Mouse (Mus musculus) liver, adult 2 months (tissue): Measurements from ENCODE around the gene Cacng4. TPM values are rescaled to one million over a fixed set of nuclear protein-coding genes. Genes with fewer than 3 reads are reported as not detected.
A peak's percentile ranks its signal among the peaks of the same experiment; 100 is the strongest.

Source experiments
- DNase-seq: peaks from one replicate; pipeline ENCODE4 v3.0.0-alpha.2; 2011; ENCODE audit warnings: low read depth, low spot score; ENCODE audit errors: extremely low read depth
- H3K27ac ChIP-seq: fragments of 200-500 bp; replicated peaks from 2 replicates; pipeline ENCODE4 v1.5.1; 2012; ENCODE audit warnings: low read depth, mild to moderate bottlenecking, control low read depth, inconsistent platforms, low read length; ENCODE audit not compliant: insufficient read depth
- H3K27me3 ChIP-seq: fragments of 200-500 bp; 2 replicates; pipeline ENCODE4 v1.6.1; 2012; ENCODE audit warnings: mild to moderate bottlenecking, moderate library complexity, low read length, inconsistent platforms; ENCODE audit not compliant: control insufficient read depth, insufficient read depth
- H3K36me3 ChIP-seq: fragments of 200-500 bp; 2 replicates; pipeline ENCODE4 v1.6.1; 2012; ENCODE audit warnings: low read length, inconsistent platforms; ENCODE audit not compliant: control insufficient read depth, insufficient read depth
- H3K4me1 ChIP-seq: fragments of 200-500 bp; 2 replicates; pipeline ENCODE4 v1.6.1; 2011; ENCODE audit warnings: low read length; ENCODE audit not compliant: control insufficient read depth, insufficient read depth
- H3K4me3 ChIP-seq: fragments of 200-500 bp; 2 replicates; pipeline ENCODE4 v1.5.1; 2011; ENCODE audit warnings: low read depth, mild to moderate bottlenecking, control low read depth, low read length, moderate library complexity; ENCODE audit not compliant: insufficient read depth
- H3K79me2 ChIP-seq: fragments of 200-500 bp; 2 replicates; pipeline ENCODE4 v1.6.1; 2012; ENCODE audit warnings: inconsistent platforms, mild to moderate bottlenecking, low read length, moderate library complexity; ENCODE audit not compliant: control insufficient read depth, insufficient read depth
- H3K9ac ChIP-seq: fragments of 200-500 bp; 2 replicates; pipeline ENCODE4 v1.6.1; 2012; ENCODE audit warnings: low read depth, mild to moderate bottlenecking, control low read depth, inconsistent platforms, low read length
- CTCF ChIP-seq: fragments of 200-500 bp; IDR thresholded peaks from 2 replicates; pipeline ENCODE4 v1.5.1; 2011; ENCODE audit warnings: low read depth, low read length, control low read depth
- POLR2A ChIP-seq: fragments of 200-500 bp; IDR thresholded peaks from 2 replicates; pipeline ENCODE4 v1.6.1; 2011; ENCODE audit warnings: low read length, control low read depth; ENCODE audit not compliant: insufficient read depth; ENCODE audit errors: extremely low read depth
- WGBS: fragments of 180-500 bp; shearing (Covaris S2); methylation state at CpG from one replicate; pipeline ENCODE4 v1.1.7; 2018; 5-methylcytosine and 5-hydroxymethylcytosine counted together
- polyA plus RNA-seq: library from polyadenylated mRNA; depleted of rRNA; stranded (reverse); fragments of >200 nt; gene quantifications from 2 replicates; pipeline ENCODE4 v1.2.3, GENCODE M21; 2012
- total RNA-seq: library from RNA; depleted of rRNA; stranded (reverse); fragments of >200 nt; gene quantifications from 2 replicates; pipeline ENCODE4 v1.2.3, GENCODE M21; 2014

Cacng4 gene
- total and polyA plus RNA-seq, 2 experiments: not detected

DNA sequence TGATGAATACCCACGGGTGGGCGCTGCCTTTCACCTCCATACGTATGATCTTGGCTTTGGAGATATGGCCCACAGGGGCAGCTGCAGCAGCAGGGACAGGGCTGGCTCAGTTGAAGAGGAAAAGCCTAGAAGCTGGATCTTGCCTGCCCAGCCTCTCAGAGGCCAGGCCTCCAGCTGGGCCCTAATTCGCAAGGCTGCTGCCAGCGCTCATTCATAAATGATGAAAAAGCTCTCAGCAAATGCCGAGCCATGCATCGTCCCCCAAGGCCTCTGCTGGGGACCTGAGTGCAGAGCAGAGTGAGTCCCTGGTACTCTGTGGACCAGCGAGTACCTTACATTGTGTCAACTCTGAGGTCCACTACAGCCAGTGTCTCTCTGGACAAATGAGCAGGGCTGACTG is 26.0 kb downstream of the Cacng4 start:
- DNase-seq: no peak
- WGBS: 92% methylated on average over 8 of the region's 8 CpGs
- H3K4me3 ChIP-seq: no peak overlapping the region
- H3K4me1 ChIP-seq: no peaks in the 10 kb centered on the region
- H3K27me3 ChIP-seq: no peaks in the 10 kb centered on the region
- no peak overlapping the region for H3K27ac ChIP-seq
- no peaks in the 10 kb centered on the region for H3K36me3 ChIP-seq
- H3K79me2 ChIP-seq: no peaks in the 10 kb centered on the region
- TF ChIP-seq CTCF (no peak), POLR2A (no peak)
- H3K9ac ChIP-seq: no peak overlapping the region

DNA sequence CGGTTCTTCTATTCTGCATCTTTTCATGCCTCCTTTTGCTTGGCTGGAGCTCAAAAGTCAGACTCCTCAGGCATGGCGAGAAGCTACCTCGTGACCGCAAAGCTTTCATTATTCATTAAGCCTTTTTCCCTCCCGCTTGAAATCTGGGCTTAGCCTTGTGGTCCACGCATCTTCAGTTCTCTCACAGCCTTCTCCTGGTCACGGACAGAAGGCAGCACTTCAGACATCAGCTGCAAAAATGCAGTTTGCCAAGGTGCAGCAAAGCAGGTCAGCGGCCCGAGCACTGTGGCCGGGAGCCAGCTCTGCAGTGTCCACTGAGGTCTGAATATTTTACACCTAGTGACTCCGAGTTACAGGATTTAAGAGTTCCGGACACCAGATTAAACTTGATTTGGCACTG is 27.4 kb downstream of the Cacng4 start:
- no peaks in the 10 kb centered on the region for H3K27me3 ChIP-seq
- H3K9ac ChIP-seq: no peak overlapping the region
- no peak overlapping the region for H3K27ac ChIP-seq
- no peak for DNase-seq
- WGBS: 93% methylated on average over 12 of the region's 12 CpGs
- H3K4me1 ChIP-seq: peaks cover 4% of the 10 kb centered on the region; the same call in 1 of the 2 replicates
- H3K36me3 ChIP-seq: no peaks in the 10 kb centered on the region
- no peaks in the 10 kb centered on the region for H3K79me2 ChIP-seq
- TF ChIP-seq CTCF (no peak), POLR2A (no peak)
- no peak overlapping the region for H3K4me3 ChIP-seq

DNA sequence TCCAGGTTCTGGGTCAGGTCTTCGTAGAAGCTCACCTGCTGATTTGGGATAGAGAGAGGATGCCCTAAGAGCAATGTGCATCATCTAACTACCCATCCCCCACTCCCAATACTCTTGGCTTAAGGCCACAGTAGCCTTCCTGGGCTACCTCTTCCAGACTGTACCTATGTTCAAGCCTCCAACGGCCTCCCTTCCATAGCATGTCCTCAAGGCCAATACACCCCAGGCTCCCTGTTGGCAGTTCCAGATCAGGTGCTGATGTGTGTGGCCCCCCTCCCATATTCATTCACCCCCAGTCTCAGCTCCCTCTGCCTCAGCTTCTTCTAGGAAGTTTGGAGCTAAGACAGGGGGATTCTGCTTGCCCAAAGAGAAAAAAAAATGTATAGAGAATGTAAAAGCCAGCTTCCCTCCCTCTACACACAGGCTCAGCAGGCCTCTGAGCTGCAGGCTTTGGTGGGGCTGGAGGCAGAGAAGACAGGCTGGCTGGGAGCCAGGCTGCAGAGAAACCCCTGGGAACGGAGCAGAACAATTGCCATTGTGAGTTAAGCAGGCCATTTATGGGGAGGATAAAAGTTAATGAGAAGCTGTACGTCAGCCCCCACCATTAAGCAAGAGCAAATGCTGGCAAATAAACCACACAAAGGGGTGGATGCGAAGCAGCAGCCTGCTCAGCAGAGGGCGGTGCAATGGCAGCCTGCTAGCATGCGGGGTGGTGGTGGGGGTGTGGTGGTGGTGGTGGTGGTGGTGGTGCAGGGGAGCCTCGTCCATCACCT is 31.5 kb downstream of the Cacng4 start:
- no peak for TF ChIP-seq CTCF
- peaks cover 8% of the 10 kb centered on the region; the same call in 1 of the 2 replicates for H3K4me1 ChIP-seq
- WGBS: 64% methylated on average over 8 of the region's 8 CpGs
- no peak overlapping the region for H3K27ac ChIP-seq
- H3K4me3 ChIP-seq: no peak overlapping the region
- no peak overlapping the region for H3K9ac ChIP-seq
- no peak for DNase-seq
- no peaks in the 10 kb centered on the region for H3K36me3 ChIP-seq
- no peaks in the 10 kb centered on the region for H3K79me2 ChIP-seq
- H3K27me3 ChIP-seq: no peaks in the 10 kb centered on the region

DNA sequence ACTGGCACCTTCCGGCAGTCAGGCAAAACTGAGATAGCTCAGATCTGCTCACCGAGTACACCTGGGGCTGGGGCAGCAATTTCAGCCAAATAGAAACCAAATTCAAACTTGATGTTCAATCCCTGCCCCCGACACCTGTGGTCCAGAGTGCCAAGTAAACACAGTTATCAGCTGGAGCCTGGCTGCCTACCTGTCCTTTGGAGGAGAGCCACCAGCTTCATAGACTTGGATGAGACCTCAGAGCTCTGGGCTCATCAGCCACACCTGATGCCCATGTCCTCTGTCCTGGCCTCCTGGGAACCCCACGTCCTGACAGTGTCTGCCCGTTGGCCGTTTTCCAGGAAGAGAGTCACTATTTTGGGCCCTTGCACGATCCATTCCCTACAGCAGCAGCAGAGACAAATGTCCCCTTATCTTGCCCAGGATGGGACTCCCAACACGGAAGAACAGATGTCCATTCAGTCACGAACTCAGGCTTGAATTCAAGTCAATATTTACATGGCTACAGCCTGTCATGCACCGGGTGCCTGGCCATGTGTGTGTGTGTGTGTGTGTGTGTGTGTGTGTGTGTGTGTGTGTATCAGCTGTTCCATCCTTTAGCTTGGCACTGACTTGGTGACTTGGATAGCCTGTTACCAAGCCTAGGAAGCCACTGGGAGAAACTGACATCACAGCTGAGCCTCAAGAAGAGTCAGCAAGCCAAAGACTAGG is 32.4 kb downstream of the Cacng4 start:
- Histone ChIP-seq H3K9ac (no peak overlapping the region), H3K4me1 (peaks cover 8% of the 10 kb centered on the region; the same call in 1 of the 2 replicates), H3K27me3 (no peaks in the 10 kb centered on the region), H3K36me3 (no peaks in the 10 kb centered on the region), H3K27ac (no peak overlapping the region), H3K79me2 (no peaks in the 10 kb centered on the region), H3K4me3 (no peak overlapping the region)
- TF ChIP-seq POLR2A (no peak), CTCF (no peak)
- 11% methylated on average over 10 of the region's 10 CpGs for WGBS
- DNase-seq: peak; percentile 81

DNA sequence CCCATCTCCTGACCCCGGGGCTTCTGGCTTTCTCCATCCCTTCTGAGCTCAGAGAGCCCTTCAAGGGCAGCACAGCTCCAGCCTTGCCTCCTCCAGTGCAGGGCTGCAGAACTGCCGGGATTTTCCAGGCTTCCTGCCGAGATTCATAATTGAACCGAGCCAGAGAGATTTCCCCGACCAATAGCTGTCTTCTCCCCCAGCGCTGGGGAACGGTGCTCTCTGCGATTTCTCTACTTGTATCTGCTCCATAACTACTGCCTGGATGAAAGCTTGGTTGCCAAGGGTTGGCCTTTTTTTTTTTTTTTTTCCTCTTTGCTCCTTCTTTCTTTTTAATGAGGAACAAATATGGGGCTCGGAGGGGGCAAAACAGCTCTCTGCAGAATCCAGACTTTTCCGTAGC is 34.4 kb downstream of the Cacng4 start:
- Histone ChIP-seq H3K36me3 (no peaks in the 10 kb centered on the region), H3K27me3 (no peaks in the 10 kb centered on the region), H3K4me1 (peaks cover 8% of the 10 kb centered on the region; the same call in 1 of the 2 replicates), H3K79me2 (no peaks in the 10 kb centered on the region), H3K9ac (no peak overlapping the region), H3K4me3 (no peak overlapping the region), H3K27ac (no peak overlapping the region)
- 82% methylated on average over 10 of the region's 10 CpGs for WGBS
- TF ChIP-seq POLR2A: no peak
- no peak for TF ChIP-seq CTCF
- no peak for DNase-seq

DNA sequence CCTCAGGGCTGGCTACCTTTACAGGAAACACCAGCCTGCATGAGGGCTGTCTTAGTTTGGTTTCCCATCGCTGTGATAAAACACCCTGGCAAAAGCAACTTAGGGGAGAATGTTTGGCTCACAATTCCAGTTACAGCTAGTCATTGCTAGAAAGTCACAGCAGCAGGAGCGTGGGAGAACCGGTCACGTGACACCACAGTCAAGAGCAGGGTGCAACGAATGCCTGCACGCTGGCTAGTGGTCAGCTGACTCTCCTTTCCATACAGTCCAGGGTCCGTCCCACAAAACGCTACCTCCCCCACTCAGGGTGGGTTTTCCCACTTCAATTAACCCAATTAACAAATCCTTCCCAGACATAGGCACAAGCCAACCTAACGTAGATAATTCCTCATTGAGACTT is 34.8 kb downstream of the Cacng4 start:
- TF ChIP-seq POLR2A: no peak
- DNase-seq: no peak
- Histone ChIP-seq H3K27me3 (no peaks in the 10 kb centered on the region), H3K9ac (no peak overlapping the region), H3K4me3 (no peak overlapping the region), H3K36me3 (no peaks in the 10 kb centered on the region), H3K4me1 (peaks cover 8% of the 10 kb centered on the region; the same call in 1 of the 2 replicates), H3K79me2 (no peaks in the 10 kb centered on the region), H3K27ac (no peak overlapping the region)
- 88% methylated on average over 9 of the region's 9 CpGs for WGBS
